Mouse (Mus musculus) kidney, postnatal 0 days (tissue): ENCODE results near the gene Zmiz1. TPM values are rescaled to one million over a fixed set of nuclear protein-coding genes. Genes with fewer than 3 reads are reported as not detected.

Experiments used
- ATAC-seq: fragments of 200-750 bp; cut with Nextera tagmentation; replicated peaks from 2 replicates; pipeline ENCODE4 v1.8.0; 2017; ENCODE audit warnings: low read depth, moderate number of reproducible peaks, moderate TSS enrichment, moderate library complexity; ENCODE audit not compliant: low FRiP score
- DNase-seq: peaks from one replicate; pipeline ENCODE4 v3.0.0-alpha.2; 2016; ENCODE audit warnings: low spot score
- H3K27ac ChIP-seq: fragments of 300-500 bp; sonication (generic); 2 replicates; pipeline ENCODE4 v1.5.1; 2014; ENCODE audit warnings: mild to moderate bottlenecking
- H3K27me3 ChIP-seq: fragments of 300-500 bp; sonication (generic); 2 replicates; pipeline ENCODE4 v1.6.1; 2014; ENCODE audit warnings: low read length, mixed read lengths; ENCODE audit not compliant: insufficient read depth
- H3K36me3 ChIP-seq: fragments of 300-500 bp; sonication (generic); 2 replicates; pipeline ENCODE4 v1.6.1; 2014; ENCODE audit warnings: low read length, mixed read lengths; ENCODE audit not compliant: insufficient read depth
- H3K4me1 ChIP-seq: fragments of 300-500 bp; sonication (generic); replicated peaks from 2 replicates; pipeline ENCODE4 v1.6.1; 2014; ENCODE audit warnings: antibody characterized with exemption, low read length, mixed read lengths; ENCODE audit not compliant: insufficient read depth
- H3K4me2 ChIP-seq: fragments of 300-500 bp; sonication (generic); 2 replicates; pipeline ENCODE4 v1.6.1; 2014; ENCODE audit warnings: mild to moderate bottlenecking, low read length, moderate library complexity, mixed read lengths
- H3K4me3 ChIP-seq: fragments of 300-500 bp; sonication (generic); replicated peaks from 2 replicates; pipeline ENCODE4 v1.5.1; 2014; ENCODE audit warnings: low read depth, low read length
- H3K9ac ChIP-seq: fragments of 300-500 bp; sonication (generic); 2 replicates; pipeline ENCODE4 v1.6.1; 2014; ENCODE audit warnings: low read depth, low read length
- H3K9me3 ChIP-seq: fragments of 300-500 bp; sonication (generic); replicated peaks from 2 replicates; pipeline ENCODE4 v1.6.1; 2016; ENCODE audit warnings: low read length, inconsistent platforms, mixed read lengths
- CTCF ChIP-seq: IDR thresholded peaks from 2 replicates; pipeline ENCODE4 v1.5.1; 2016; ENCODE audit warnings: antibody characterized with exemption, low read depth, mild to moderate bottlenecking, moderate library complexity
- WGBS: fragments of 180-500 bp; shearing (Covaris S2); extraction: QIAGEN DNeasy Blood & Tissue Kit; methylation state at CpG from one replicate; pipeline ENCODE4 v1.1.7; 2014; 5-methylcytosine and 5-hydroxymethylcytosine counted together
- polyA plus RNA-seq: library from polyadenylated mRNA; unstranded; fragments of >200 nt; fragmentation: Nextera tagmentation; extraction: Ambion mirVana; gene quantifications from 2 replicates; pipeline ENCODE4 v1.2.1, GENCODE M21; 2015

Gene Zmiz1
- polyA plus RNA-seq, 1 experiment from 2014 or later = 25.0 TPM

DNA sequence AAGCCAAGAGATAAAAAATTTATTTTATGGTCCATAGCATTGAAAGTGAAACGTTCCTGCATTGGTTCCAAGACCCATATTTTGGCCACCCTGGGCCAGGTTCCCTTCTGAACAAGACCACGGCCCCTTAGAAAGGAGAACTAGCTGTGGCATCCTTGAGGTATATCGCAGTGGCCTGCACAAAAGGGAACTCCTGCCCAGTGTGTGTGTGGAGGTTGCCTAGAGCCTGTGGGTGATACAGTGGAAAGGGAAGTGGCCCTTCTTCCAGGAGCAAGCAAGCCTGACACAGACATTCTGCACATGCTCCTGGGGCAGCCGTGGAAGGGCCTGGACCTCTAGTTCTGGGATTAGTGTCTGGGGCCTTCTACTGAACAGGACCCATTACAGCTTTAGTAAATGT is 71.4 kb downstream of the Zmiz1 start:
- ATAC-seq = no peak
- no peak for TF ChIP-seq CTCF
- DNase-seq = no peak
- no peaks in the 10 kb centered on the region for H3K27me3 ChIP-seq
- H3K27ac ChIP-seq = no peak overlapping the region
- peaks cover 32% of the 10 kb centered on the region for H3K4me1 ChIP-seq
- no peaks in the 10 kb centered on the region for H3K9me3 ChIP-seq
- H3K4me3 ChIP-seq = no peak overlapping the region
- 81% methylated on average over 4 of the region's 4 CpGs for WGBS
- H3K4me2 ChIP-seq = no peak overlapping the region
- H3K9ac ChIP-seq = no peak overlapping the region
- 0 out of 2 replicates have a peak, but pooled peaks cover 3% of the 10 kb centered on the region for H3K36me3 ChIP-seq

DNA sequence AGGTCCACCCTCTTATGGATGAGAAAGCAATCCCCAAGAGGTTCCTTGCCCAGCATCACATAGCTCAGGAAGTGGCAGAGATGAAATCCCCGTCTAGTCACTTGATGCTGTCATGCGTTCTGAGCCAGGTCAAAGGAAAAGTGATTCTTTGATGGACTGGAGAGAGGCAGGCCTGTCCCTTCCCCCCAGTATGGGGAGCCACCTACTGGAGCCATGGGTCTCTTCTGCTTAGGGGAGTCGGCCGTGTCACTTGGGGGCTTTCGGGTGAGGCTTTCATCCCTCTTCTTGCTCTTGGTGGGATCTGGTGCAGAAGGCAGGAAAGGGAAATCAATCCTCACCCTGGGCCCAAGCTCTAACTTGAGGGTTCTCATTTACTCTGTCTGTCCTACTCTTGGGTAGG is 71.8 kb downstream of the Zmiz1 start:
- peak; percentile 21; the same call in 1 of the 2 replicates for TF ChIP-seq CTCF
- 68% methylated on average over 5 of the region's 5 CpGs for WGBS
- Histone ChIP-seq H3K9me3 (no peaks in the 10 kb centered on the region), H3K36me3 (0 out of 2 replicates have a peak, but pooled peaks cover 3% of the 10 kb centered on the region), H3K4me1 (peaks cover 28% of the 10 kb centered on the region), H3K27ac (no peak overlapping the region), H3K4me3 (no peak overlapping the region), H3K4me2 (no peak overlapping the region), H3K9ac (no peak overlapping the region), H3K27me3 (no peaks in the 10 kb centered on the region)
- no peak for ATAC-seq
- no peak for DNase-seq

- Histone ChIP-seq H3K27ac (peak overlapping the region; percentile 50; the same call in 1 of the 2 replicates), H3K36me3 (peaks cover 21% of the 10 kb centered on the region; the same call in 1 of the 2 replicates), H3K4me1 (peaks cover 25% of the 10 kb centered on the region), H3K9ac (no peak overlapping the region), H3K4me3 (no peak overlapping the region), H3K9me3 (no peaks in the 10 kb centered on the region), H3K4me2 (no peak overlapping the region), H3K27me3 (no peaks in the 10 kb centered on the region)
- no peak for TF ChIP-seq CTCF
- WGBS = 40% methylated on average over 3 of the region's 3 CpGs
- peak; percentile 58 for DNase-seq
- ATAC-seq = 0 out of 2 replicates have a peak, but pooled peaks have one; percentile 27
Measured at GRCm38 (mm10) chr14:25533010-25533409, 74.0 kb downstream of the Zmiz1 start.

DNA sequence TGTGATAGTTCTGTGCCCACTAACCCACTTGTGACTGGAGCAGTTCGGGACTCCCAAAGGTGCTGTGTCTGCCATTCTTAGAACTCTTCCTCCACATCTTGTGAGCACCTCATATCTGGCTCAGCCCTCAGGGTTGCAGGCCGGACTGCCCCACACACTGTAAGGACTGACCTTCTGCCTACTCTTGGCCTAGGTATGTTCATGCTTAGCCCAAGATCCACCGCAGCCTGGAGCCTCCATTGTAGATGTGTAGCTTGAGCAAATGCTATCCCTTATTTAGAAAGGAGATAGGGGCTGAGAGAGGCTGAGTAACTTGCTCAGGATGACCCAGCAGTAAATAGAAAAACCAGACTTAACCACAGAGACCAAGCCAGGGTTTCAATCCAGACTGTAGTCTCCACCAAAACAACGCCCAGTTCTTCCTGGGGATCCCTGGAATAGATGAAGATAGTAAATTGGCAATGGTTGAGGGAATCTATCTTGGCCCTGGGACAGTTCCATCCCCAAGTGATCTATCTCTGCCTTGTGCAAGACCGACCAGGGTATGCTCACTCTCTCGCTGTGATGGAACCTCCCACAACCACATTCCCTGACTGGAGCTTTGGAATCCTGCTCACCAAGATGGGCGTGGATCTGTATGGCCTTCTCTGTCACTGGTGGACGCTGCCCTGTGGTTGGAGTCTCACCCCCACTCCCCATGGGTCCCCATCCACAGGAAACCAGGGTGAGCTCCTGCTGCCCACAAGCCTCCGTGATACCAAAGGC is 74.8 kb downstream of the Zmiz1 start:
- Histone ChIP-seq H3K9ac (no peak overlapping the region), H3K4me2 (no peak overlapping the region), H3K27me3 (no peaks in the 10 kb centered on the region), H3K4me1 (peaks cover 25% of the 10 kb centered on the region), H3K27ac (peak overlapping the region; percentile 50; the same call in 1 of the 2 replicates), H3K4me3 (no peak overlapping the region), H3K9me3 (no peaks in the 10 kb centered on the region), H3K36me3 (peaks cover 23% of the 10 kb centered on the region; the same call in 1 of the 2 replicates)
- WGBS = 69% methylated on average over 9 of the region's 9 CpGs
- DNase-seq (no peak), ATAC-seq (no peak)
- TF ChIP-seq CTCF = no peak

DNA sequence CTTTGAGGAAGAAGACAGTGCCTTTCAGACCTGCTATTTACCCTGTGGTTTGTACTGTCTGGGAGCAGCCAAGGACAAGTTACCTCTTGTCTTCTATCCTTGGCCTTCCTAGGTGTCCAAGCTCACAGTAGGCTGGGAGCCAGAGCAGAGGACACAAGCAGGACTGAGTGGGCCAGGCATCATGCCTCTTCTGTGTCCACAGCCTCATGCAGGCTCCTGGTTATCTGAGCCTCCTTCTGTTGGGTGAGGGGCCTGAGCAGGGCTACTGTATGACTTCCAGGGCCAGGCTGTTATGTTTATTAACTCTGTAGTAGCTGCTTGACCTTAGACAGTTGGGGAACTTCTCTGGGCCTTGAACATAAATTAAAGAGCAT is 75.4 kb downstream of the Zmiz1 start:
- DNase-seq = no peak
- H3K4me1 ChIP-seq = peaks cover 25% of the 10 kb centered on the region
- H3K9ac ChIP-seq = no peak overlapping the region
- TF ChIP-seq CTCF = no peak
- no peak overlapping the region for H3K4me2 ChIP-seq
- ATAC-seq = no peak
- H3K36me3 ChIP-seq = peaks cover 23% of the 10 kb centered on the region; the same call in 1 of the 2 replicates
- no peak overlapping the region for H3K4me3 ChIP-seq
- H3K27me3 ChIP-seq = no peaks in the 10 kb centered on the region
- 0 out of 2 replicates have a peak overlapping the region, but pooled peaks have one; percentile 9 for H3K27ac ChIP-seq
- no peaks in the 10 kb centered on the region for H3K9me3 ChIP-seq

DNA sequence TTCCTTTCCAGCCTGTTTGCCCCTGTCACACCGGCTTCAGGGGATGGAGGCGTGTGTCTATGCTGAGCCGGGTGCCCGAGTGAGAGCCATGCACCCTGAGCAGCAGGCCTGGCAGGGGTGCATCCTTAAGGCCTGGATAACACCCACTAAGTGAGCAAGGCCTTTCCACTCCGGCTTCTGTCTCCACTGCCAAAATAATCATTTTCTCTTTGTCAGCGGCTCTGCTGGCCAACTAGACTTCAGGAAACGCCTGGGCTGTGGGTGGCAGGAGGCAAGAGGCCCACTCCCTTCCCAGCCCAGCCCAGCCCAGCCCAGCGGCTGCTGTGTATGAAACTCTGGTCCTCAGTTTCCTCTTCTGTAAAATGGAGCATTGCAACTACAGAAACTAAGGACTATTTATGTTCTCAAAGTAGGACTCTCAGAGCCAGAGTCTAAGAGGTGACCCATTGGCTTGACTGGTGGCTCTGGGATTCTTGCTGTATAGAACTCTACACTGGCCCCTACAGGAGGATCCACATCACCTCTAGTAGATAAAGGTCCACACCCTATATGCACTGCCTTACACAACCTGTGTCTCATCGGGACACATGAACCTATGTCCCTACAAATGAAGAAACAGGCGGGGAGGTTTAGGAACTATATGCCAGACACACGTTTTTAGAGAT is 76.1 kb downstream of the Zmiz1 start:
- H3K36me3 ChIP-seq = peaks cover 23% of the 10 kb centered on the region; the same call in 1 of the 2 replicates
- no peak for DNase-seq
- no peaks in the 10 kb centered on the region for H3K9me3 ChIP-seq
- TF ChIP-seq CTCF = peak; percentile 39; the same call in 1 of the 2 replicates
- 0 out of 2 replicates have a peak overlapping the region, but pooled peaks have one; percentile 33 for H3K27ac ChIP-seq
- H3K4me1 ChIP-seq = peaks cover 25% of the 10 kb centered on the region
- 57% methylated on average over 11 of the region's 11 CpGs for whole genome bisulfite sequencing
- H3K27me3 ChIP-seq = no peaks in the 10 kb centered on the region
- H3K9ac ChIP-seq = no peak overlapping the region
- ATAC-seq = no peak
- no peak overlapping the region for H3K4me2 ChIP-seq
- H3K4me3 ChIP-seq = no peak overlapping the region
